Mouse (Mus musculus) kidney, adult 11 months (tissue): ENCODE results near the gene Slc25a34.

Experiments
- DNase-seq: peaks from one replicate; pipeline ENCODE4 v3.0.0; 2022

The Slc25a34 gene

GRCm38 (mm10) chr4:141574789-141575702, 48.6 kb downstream of the Slc25a34 start:
- DNase-seq: peak; percentile 84

- DNase-seq: peak; percentile 88
Observed at GRCm38 (mm10) chr4:141573359-141573966, 50.2 kb downstream of the Slc25a34 start.

GRCm38 (mm10) chr4:141572668-141573358, 50.8 kb downstream of the Slc25a34 start:
- DNase-seq: no peak

GRCm38 (mm10) chr4:141571934-141572333, 51.7 kb downstream of the Slc25a34 start:
- peak; percentile 39 for DNase-seq

GRCm38 (mm10) chr4:141571337-141571739, 52.3 kb downstream of the Slc25a34 start:
- peak; percentile 93 for DNase-seq

GRCm38 (mm10) chr4:141570821-141571220, 52.8 kb downstream of the Slc25a34 start:
- DNase-seq: no peak

- peak; percentile 92 for DNase-seq
Observed at GRCm38 (mm10) chr4:141570004-141570403, 53.6 kb downstream of the Slc25a34 start.

GRCm38 (mm10) chr4:141568966-141569365, 54.7 kb downstream of the Slc25a34 start:
- DNase-seq: no peak
